Mouse (Mus musculus): Measurements from ENCODE around the gene Marcks. TPM values are rescaled to one million over a fixed set of nuclear protein-coding genes. Genes with fewer than 3 reads are reported as not detected.
A peak's percentile ranks its signal among the peaks of the same experiment; 100 is the strongest.

Marcks gene
- polyA plus RNA-seq, 1 experiment from 2014 or later: 211 TPM

DNA sequence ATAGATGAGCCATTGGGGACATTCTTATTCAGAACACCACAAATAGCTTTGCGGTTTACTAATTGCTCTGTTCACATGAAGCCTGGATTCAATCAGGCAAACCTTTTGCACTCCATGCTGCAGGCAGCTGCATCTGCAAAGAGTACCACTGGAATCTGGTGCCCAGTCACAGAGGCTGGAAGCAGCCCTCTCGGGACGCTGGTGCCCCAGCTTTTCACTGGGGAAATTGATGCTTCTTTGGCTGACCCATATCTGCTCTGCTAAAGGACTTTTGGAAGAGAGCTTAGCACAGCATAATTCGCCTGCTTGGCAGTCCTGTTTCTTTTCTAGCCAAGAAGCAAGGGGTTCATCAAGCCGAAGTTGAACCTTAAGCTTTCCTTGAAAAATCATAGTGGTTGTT lies 18.4 kb upstream of the Marcks start:
- DNase-seq (ENCODE audit: low spot score) (no peak), ATAC-seq (ENCODE audit: insufficient number of reproducible peaks, low FRiP score, low TSS enrichment, low read depth) (no peak)
- no peaks in the 10 kb centered on the region for H3K9me3 ChIP-seq (ENCODE audit: control insufficient read depth, low read length)
- no peak overlapping the region for H3K4me2 ChIP-seq (ENCODE audit: low read depth, severe bottlenecking)
- H3K27ac ChIP-seq (replicated peaks; ENCODE audit: low read depth, low read length): no peak overlapping the region
- no peaks in the 10 kb centered on the region for H3K36me3 ChIP-seq (ENCODE audit: control insufficient read depth, insufficient read depth, low read length)
- no peak overlapping the region for H3K9ac ChIP-seq (ENCODE audit: low read length)
- WGBS: 80% methylated on average over 5 of the region's 5 CpGs
- no peaks in the 10 kb centered on the region for H3K27me3 ChIP-seq (ENCODE audit: control insufficient read depth, insufficient read depth, low read length)
- H3K4me3 ChIP-seq (ENCODE audit: low read depth, low read length): no peak overlapping the region
- H3K4me1 ChIP-seq (ENCODE audit: control insufficient read depth, insufficient read depth, low read length): no peaks in the 10 kb centered on the region

DNA sequence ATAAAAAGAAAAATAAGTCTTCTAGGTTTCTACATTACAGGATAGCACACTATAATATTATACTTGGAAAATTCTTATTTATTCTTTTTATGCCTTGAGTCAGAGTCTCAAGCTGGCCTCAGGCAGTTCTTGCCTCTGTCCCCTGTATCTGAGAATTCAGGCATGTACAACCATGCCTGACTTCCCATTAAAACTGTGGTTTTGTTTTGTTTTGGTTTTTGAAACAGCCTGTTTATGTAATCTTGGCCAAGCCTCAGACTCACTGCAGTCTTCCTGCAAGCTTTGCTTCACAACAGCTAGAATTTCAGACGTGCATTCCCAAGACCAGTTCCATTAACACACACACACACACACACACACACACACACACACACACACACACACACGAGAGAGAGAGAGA lies 16.4 kb upstream of the Marcks start:
- ATAC-seq (ENCODE audit: insufficient number of reproducible peaks, low FRiP score, low TSS enrichment, low read depth) (no peak), DNase-seq (ENCODE audit: low spot score) (no peak)
- no peaks in the 10 kb centered on the region for H3K4me1 ChIP-seq (ENCODE audit: control insufficient read depth, insufficient read depth, low read length)
- H3K9ac ChIP-seq (ENCODE audit: low read length): no peak overlapping the region
- 34% methylated on average over 2 of the region's 2 CpGs for WGBS
- H3K4me3 ChIP-seq (ENCODE audit: low read depth, low read length): no peak overlapping the region
- H3K27ac ChIP-seq (replicated peaks; ENCODE audit: low read depth, low read length): no peak overlapping the region
- H3K4me2 ChIP-seq (ENCODE audit: low read depth, severe bottlenecking): no peak overlapping the region
- no peaks in the 10 kb centered on the region for H3K27me3 ChIP-seq (ENCODE audit: control insufficient read depth, insufficient read depth, low read length)
- no peaks in the 10 kb centered on the region for H3K9me3 ChIP-seq (ENCODE audit: control insufficient read depth, low read length)
- H3K36me3 ChIP-seq (ENCODE audit: control insufficient read depth, insufficient read depth, low read length): no peaks in the 10 kb centered on the region

DNA sequence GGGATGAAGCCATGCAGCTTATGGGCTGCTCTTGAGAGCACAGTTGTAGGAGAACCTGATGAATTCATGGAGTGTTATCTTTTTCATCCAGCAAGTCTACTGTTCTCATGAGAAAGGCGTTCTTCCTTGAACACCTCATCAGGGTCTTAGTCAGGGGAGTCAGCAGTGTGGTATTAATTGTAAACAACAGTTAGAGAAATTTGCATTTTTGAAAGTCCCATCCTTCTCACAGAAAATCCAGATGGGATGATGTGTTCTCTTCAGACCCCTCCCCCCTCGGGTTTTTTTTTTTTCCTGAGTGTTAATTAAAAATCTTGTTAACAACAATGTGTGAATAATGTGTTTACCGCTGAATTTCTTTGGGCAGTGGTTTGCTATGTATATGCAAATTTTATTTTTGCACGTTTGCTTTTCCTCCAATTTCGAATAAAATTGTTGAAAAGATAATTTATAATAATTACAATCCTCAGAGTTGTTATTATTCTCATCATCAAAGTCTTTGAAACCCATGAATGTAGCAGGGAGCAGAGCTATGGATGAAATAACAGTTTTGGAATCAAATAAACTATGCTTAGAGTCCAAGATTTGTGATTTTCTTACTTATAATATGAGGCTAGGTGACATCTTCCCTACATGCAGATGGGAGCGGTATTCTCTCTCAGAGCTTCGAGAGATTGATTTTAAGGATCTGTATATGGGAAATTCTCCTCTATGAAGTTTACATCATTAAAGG lies 13.0 kb upstream of the Marcks start:
- WGBS: 86% methylated on average over 7 of the region's 7 CpGs
- DNase-seq (ENCODE audit: low spot score): no peak

DNA sequence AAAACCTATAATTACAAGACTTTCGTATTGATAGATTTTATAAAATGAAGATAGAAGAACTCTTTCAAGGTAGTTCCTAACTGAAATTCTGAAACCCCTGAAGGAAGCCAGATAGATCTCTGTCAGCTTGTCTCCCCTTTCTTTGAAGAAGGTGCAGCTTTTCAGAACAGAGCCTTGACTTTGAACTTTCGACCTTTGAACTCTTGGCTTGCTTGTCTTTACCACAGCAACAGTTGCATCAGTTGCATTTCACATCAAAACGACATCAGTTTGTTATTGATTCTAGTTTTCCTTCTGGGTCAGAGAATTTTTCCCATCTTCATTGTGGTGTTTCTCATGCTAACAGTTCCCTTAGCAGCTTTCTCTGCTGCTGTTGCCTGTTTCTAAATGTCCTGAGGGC lies 9.3 kb upstream of the Marcks start:
- ATAC-seq (ENCODE audit: insufficient number of reproducible peaks, low FRiP score, low TSS enrichment, low read depth) (no peak), DNase-seq (ENCODE audit: low spot score) (no peak)
- no peak overlapping the region for H3K4me2 ChIP-seq (ENCODE audit: low read depth, severe bottlenecking)
- H3K27me3 ChIP-seq (ENCODE audit: control insufficient read depth, insufficient read depth, low read length): no peaks in the 10 kb centered on the region
- no peaks in the 10 kb centered on the region for H3K4me1 ChIP-seq (ENCODE audit: control insufficient read depth, insufficient read depth, low read length)
- no peaks in the 10 kb centered on the region for H3K9me3 ChIP-seq (ENCODE audit: control insufficient read depth, low read length)
- no peaks in the 10 kb centered on the region for H3K36me3 ChIP-seq (ENCODE audit: control insufficient read depth, insufficient read depth, low read length)
- 64% methylated on average over 3 of the region's 3 CpGs for WGBS
- H3K9ac ChIP-seq (ENCODE audit: low read length): no peak overlapping the region
- H3K27ac ChIP-seq (replicated peaks; ENCODE audit: low read depth, low read length): no peak overlapping the region
- H3K4me3 ChIP-seq (ENCODE audit: low read depth, low read length): no peak overlapping the region

More for the DNA sequence above, 13.0 kb upstream of the Marcks start:
- no peaks in the 10 kb centered on the region for H3K36me3 ChIP-seq (ENCODE audit: control insufficient read depth, insufficient read depth, low read length)
- H3K27me3 ChIP-seq (ENCODE audit: control insufficient read depth, insufficient read depth, low read length): no peaks in the 10 kb centered on the region
- H3K9ac ChIP-seq (ENCODE audit: low read length): no peak overlapping the region
- no peak overlapping the region for H3K4me3 ChIP-seq (ENCODE audit: low read depth, low read length)
- H3K27ac ChIP-seq (replicated peaks; ENCODE audit: low read depth, low read length): no peak overlapping the region
- H3K9me3 ChIP-seq (ENCODE audit: control insufficient read depth, low read length): no peaks in the 10 kb centered on the region
- ATAC-seq (ENCODE audit: insufficient number of reproducible peaks, low FRiP score, low TSS enrichment, low read depth): no peak
- no peaks in the 10 kb centered on the region for H3K4me1 ChIP-seq (ENCODE audit: control insufficient read depth, insufficient read depth, low read length)
- H3K4me2 ChIP-seq (ENCODE audit: low read depth, severe bottlenecking): no peak overlapping the region

DNA sequence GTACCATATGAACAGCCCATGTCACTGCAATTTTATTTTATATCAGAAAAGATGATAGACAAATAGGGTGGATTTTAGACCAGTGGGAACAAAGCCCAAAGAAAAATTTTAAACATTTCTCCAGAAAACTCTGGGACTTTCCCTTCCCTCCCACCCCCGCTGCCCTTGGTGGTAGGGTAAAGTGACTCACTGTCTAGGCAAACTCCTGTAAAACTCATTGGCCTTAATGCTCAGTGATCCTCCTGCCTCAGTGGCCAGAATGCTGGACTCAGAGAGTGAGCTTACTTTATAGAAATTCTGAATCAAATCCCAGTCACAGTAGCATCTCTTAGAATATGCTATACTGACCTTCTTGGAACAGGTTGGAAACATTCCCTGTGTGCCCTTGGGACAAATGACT lies 6.7 kb upstream of the Marcks start:
- Histone ChIP-seq H3K4me1 (ENCODE audit: control insufficient read depth, insufficient read depth, low read length) (peaks cover 3% of the 10 kb centered on the region; the same call in 1 of the 2 replicates), H3K4me2 (ENCODE audit: low read depth, severe bottlenecking) (no peak overlapping the region), H3K9me3 (ENCODE audit: control insufficient read depth, low read length) (no peaks in the 10 kb centered on the region), H3K27me3 (ENCODE audit: control insufficient read depth, insufficient read depth, low read length) (no peaks in the 10 kb centered on the region), H3K9ac (ENCODE audit: low read length) (no peak overlapping the region), H3K36me3 (ENCODE audit: control insufficient read depth, insufficient read depth, low read length) (no peaks in the 10 kb centered on the region), H3K27ac (replicated peaks; ENCODE audit: low read depth, low read length) (no peak overlapping the region), H3K4me3 (ENCODE audit: low read depth, low read length) (no peak overlapping the region)
- DNase-seq (ENCODE audit: low spot score) (no peak), ATAC-seq (ENCODE audit: insufficient number of reproducible peaks, low FRiP score, low TSS enrichment, low read depth) (no peak)
- 96% methylated on average over 1 of the region's 1 CpGs for WGBS

DNA sequence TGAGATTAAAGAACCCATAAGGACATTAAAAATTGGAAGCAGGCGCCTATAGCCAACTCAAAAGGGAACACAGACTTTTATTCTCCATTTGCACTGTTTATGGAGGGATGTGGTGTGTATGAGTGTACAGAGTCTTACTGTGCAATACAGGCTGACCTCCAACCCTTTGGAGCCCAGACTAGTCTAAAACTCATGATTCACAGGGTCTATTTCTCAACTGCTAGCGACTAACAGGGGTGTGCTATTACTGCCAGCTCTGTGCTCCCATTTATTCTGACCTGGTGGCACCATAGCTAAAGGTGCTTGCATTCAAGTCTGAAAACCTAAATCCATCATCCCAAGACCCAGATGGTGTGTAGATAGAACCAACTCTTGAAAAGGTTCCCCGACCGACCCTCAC lies 2.9 kb upstream of the Marcks start:
- H3K27ac ChIP-seq (replicated peaks; ENCODE audit: low read depth, low read length): peak overlapping the region; percentile 97
- H3K36me3 ChIP-seq (ENCODE audit: control insufficient read depth, insufficient read depth, low read length): no peaks in the 10 kb centered on the region
- H3K9me3 ChIP-seq (ENCODE audit: control insufficient read depth, low read length): no peaks in the 10 kb centered on the region
- ATAC-seq (ENCODE audit: insufficient number of reproducible peaks, low FRiP score, low TSS enrichment, low read depth) (no peak), DNase-seq (ENCODE audit: low spot score) (no peak)
- 0 out of 2 replicates have a peak overlapping the region, but pooled peaks have one; percentile 12 for H3K9ac ChIP-seq (ENCODE audit: low read length)
- peak overlapping the region; percentile 85 for H3K4me2 ChIP-seq (ENCODE audit: low read depth, severe bottlenecking)
- WGBS: 72% methylated on average over 4 of the region's 4 CpGs
- H3K4me3 ChIP-seq (ENCODE audit: low read depth, low read length): peak overlapping the region; percentile 95
- peaks cover 3% of the 10 kb centered on the region; the same call in 1 of the 2 replicates for H3K4me1 ChIP-seq (ENCODE audit: control insufficient read depth, insufficient read depth, low read length)
- no peaks in the 10 kb centered on the region for H3K27me3 ChIP-seq (ENCODE audit: control insufficient read depth, insufficient read depth, low read length)

DNA sequence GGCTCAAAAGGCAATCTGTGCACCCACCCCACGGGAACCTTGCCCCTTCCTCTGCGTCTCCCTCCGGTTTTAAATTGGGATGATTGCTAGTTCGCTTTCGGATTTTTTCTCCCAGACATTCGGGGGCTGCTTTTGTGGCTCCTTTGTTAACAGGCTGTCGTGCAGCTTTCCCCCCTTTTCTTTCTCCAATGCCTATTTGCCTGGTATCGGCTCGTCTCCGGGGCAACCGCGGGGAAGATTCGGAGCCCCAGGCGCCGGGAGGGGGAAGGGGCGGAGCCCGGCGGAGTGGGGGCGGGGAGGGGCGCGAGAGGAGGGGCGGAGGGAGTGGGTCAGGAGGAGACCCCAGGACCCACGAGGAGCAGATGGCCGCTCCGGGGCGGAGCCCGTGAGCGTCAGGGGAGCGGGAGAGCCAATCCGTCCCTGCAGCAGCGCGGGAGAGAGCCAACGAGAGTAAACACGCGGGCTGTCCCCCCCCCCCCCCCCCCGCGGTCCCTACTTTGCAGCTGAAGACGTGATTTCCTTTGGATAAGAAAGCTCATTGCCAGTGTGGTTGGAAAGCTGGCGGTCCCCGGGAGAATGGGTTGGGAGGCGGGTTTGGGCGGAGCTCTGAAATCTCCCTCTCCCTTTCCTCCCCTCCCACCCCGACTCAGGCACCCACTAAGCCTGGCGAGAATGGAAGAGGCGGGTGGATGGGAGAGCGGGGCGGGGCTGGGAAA lies 2.2 kb upstream of the Marcks start:
- WGBS: under 1% methylated on average over 40 of the region's 47 CpGs
- ATAC-seq (ENCODE audit: insufficient number of reproducible peaks, low FRiP score, low TSS enrichment, low read depth): peak; percentile 92
- H3K36me3 ChIP-seq (ENCODE audit: control insufficient read depth, insufficient read depth, low read length): peaks cover 2% of the 10 kb centered on the region; the same call in 1 of the 2 replicates

DNA sequence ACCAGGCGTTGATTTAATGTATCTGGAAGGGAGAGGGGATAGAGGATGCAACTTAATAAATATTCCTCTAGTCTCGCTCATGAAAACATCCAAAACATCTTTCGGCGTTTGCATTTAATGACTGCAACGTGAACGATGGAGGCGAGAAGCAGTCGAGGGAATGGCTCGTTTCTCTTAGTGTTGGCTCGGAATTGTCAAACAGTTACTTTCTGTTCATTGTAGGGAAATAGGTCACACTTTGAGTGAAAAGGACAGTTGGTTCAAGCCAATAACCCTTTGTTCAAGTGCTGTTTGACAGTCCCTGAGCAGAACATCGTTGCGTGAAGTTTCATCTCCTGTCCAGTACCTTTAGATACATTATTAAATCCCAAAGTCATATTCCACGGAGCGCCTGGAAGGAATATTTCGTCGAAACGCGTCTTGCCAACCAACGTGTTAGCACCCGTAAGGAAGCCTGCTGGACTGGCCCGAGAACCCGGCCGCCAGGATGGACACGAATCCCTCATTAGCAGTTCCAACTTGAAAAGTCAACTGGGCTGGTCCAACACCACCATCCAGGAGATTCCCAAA lies 1.5 kb upstream of the Marcks start:
- H3K9ac ChIP-seq (ENCODE audit: low read length): peak overlapping the region; percentile 100
- ATAC-seq (ENCODE audit: insufficient number of reproducible peaks, low FRiP score, low TSS enrichment, low read depth): no peak
- H3K4me1 ChIP-seq (ENCODE audit: control insufficient read depth, insufficient read depth, low read length): peaks cover 3% of the 10 kb centered on the region; the same call in 1 of the 2 replicates
- under 1% methylated on average over 24 of the region's 24 CpGs for WGBS
- no peaks in the 10 kb centered on the region for H3K9me3 ChIP-seq (ENCODE audit: control insufficient read depth, low read length)
- peak overlapping the region; percentile 85 for H3K4me2 ChIP-seq (ENCODE audit: low read depth, severe bottlenecking)
- peaks cover 2% of the 10 kb centered on the region; the same call in 1 of the 2 replicates for H3K36me3 ChIP-seq (ENCODE audit: control insufficient read depth, insufficient read depth, low read length)
- peak overlapping the region; percentile 97 for H3K27ac ChIP-seq (replicated peaks; ENCODE audit: low read depth, low read length)
- H3K4me3 ChIP-seq (ENCODE audit: low read depth, low read length): peak overlapping the region; percentile 95
- no peaks in the 10 kb centered on the region for H3K27me3 ChIP-seq (ENCODE audit: control insufficient read depth, insufficient read depth, low read length)
- DNase-seq (ENCODE audit: low spot score): no peak

More for the DNA sequence above, 2.2 kb upstream of the Marcks start:
- H3K4me2 ChIP-seq (ENCODE audit: low read depth, severe bottlenecking): peak overlapping the region; percentile 85
- H3K4me3 ChIP-seq (ENCODE audit: low read depth, low read length): peak overlapping the region; percentile 95
- H3K9me3 ChIP-seq (ENCODE audit: control insufficient read depth, low read length): no peaks in the 10 kb centered on the region
- H3K27me3 ChIP-seq (ENCODE audit: control insufficient read depth, insufficient read depth, low read length): no peaks in the 10 kb centered on the region
- peak overlapping the region; percentile 100 for H3K9ac ChIP-seq (ENCODE audit: low read length)
- peaks cover 3% of the 10 kb centered on the region; the same call in 1 of the 2 replicates for H3K4me1 ChIP-seq (ENCODE audit: control insufficient read depth, insufficient read depth, low read length)
- DNase-seq (ENCODE audit: low spot score): peak; percentile 97
- peak overlapping the region; percentile 97 for H3K27ac ChIP-seq (replicated peaks; ENCODE audit: low read depth, low read length)
